Mouse (Mus musculus) natural killer cell, adult 2 months (primary cell): ENCODE measurements at regions not wholly inside any gene's neighbourhood (a gene's known extent, or its start where the extent isn't known, plus 50 kb on each side); places are given as distances from the start of the nearest gene placed in this dataset.

Source experiments
- DNase-seq, 2 experiments: peaks; one replicate each; pipeline ENCODE4 v3.0.0; 2022; ENCODE audit warnings: low spot score in 2 of 2

GRCm38 (mm10) chr11:19659511-19659910 is 264.7 kb upstream of the Spred2 start:
- DNase-seq: no peak

- DNase-seq: no peak
Measured at GRCm38 (mm10) chr11:19666732-19667131, 257.4 kb upstream of the Spred2 start.

GRCm38 (mm10) chr11:19670853-19671530 is 253.2 kb upstream of the Spred2 start:
- no peak for DNase-seq

GRCm38 (mm10) chr11:19673012-19673411 is 251.2 kb upstream of the Spred2 start:
- DNase-seq: no peak

- no peak for DNase-seq
Measured at GRCm38 (mm10) chr11:19676514-19676913, 247.7 kb upstream of the Spred2 start.

- no peak for DNase-seq
Measured at GRCm38 (mm10) chr11:19679041-19679440, 245.1 kb upstream of the Spred2 start.

- DNase-seq: no peak
Measured at GRCm38 (mm10) chr11:19679669-19680068, 244.5 kb upstream of the Spred2 start.

GRCm38 (mm10) chr11:19701198-19701597 is 223.0 kb upstream of the Spred2 start:
- no peak for DNase-seq

GRCm38 (mm10) chr11:19708821-19709220 is 215.4 kb upstream of the Spred2 start:
- no peak for DNase-seq

GRCm38 (mm10) chr11:19709337-19709736 is 214.8 kb upstream of the Spred2 start:
- DNase-seq: no peak

GRCm38 (mm10) chr11:19713091-19713490 is 211.1 kb upstream of the Spred2 start:
- DNase-seq: no peak

GRCm38 (mm10) chr11:19713597-19713996 is 210.6 kb upstream of the Spred2 start:
- DNase-seq: no peak

GRCm38 (mm10) chr11:19714211-19714610 is 210.0 kb upstream of the Spred2 start:
- no peak for DNase-seq

GRCm38 (mm10) chr11:19714888-19715595 is 209.1 kb upstream of the Spred2 start:
- DNase-seq: no peak

GRCm38 (mm10) chr11:19718165-19718564 is 206.0 kb upstream of the Spred2 start:
- no peak for DNase-seq

GRCm38 (mm10) chr11:19729031-19729430 is 195.1 kb upstream of the Spred2 start:
- DNase-seq: no peak

GRCm38 (mm10) chr11:19730747-19731146 is 193.4 kb upstream of the Spred2 start:
- no peak for DNase-seq

- no peak for DNase-seq
Measured at GRCm38 (mm10) chr11:19736076-19736475, 188.1 kb upstream of the Spred2 start.

- no peak for DNase-seq
Measured at GRCm38 (mm10) chr11:19736926-19737325, 187.2 kb upstream of the Spred2 start.

GRCm38 (mm10) chr11:19737331-19737730 is 186.8 kb upstream of the Spred2 start:
- no peak for DNase-seq

- no peak for DNase-seq
Measured at GRCm38 (mm10) chr11:19737807-19738206, 186.4 kb upstream of the Spred2 start.

GRCm38 (mm10) chr11:19739527-19740151 is 184.5 kb upstream of the Spred2 start:
- no peak for DNase-seq

GRCm38 (mm10) chr11:19740562-19740961 is 183.6 kb upstream of the Spred2 start:
- DNase-seq: no peak
